Comparison of ENCODE assay signal across 8 mouse cellular contexts in genomic region chr14:25484049-25484448, GRCm38 (mm10). TPM values are rescaled to one million over a fixed set of nuclear protein-coding genes. Genes with fewer than 3 reads are reported as not detected.
DNase-seq lines count a peak whose midpoint lies in the region; ATAC-seq lines count a peak whose summit lies in the region.

No protein-coding gene starts in this region.

- H3K4me2 ChIP-seq in midbrain, embryonic 14.5 days (ENCODE audit: low read length) = no peak overlapping the region
- H3K4me2 ChIP-seq in midbrain, embryonic 11.5 days = no peak overlapping the region
- peak overlapping the region; percentile 71 for H3K4me2 ChIP-seq in liver, embryonic 12.5 days

- no peak for ATAC-seq in midbrain, embryonic 14.5 days (ENCODE audit: low FRiP score, low TSS enrichment)
- no peak for ATAC-seq in midbrain, embryonic 11.5 days (ENCODE audit: low FRiP score)
- no peak for ATAC-seq in liver, embryonic 12.5 days

- WGBS in midbrain, embryonic 14.5 days = 31% methylated on average over 5 of the region's 5 CpGs
- 50% methylated on average over 5 of the region's 5 CpGs for WGBS in midbrain, embryonic 11.5 days
- 37% methylated on average over 5 of the region's 5 CpGs for WGBS in liver, embryonic 12.5 days (ENCODE audit: insufficient replicate concordance)

- H3K27ac ChIP-seq in midbrain, embryonic 14.5 days (replicated peaks; ENCODE audit: low read depth, low read length) = 0 out of 2 replicates have a peak overlapping the region, but pooled peaks have one; percentile 14
- H3K27ac ChIP-seq in midbrain, embryonic 11.5 days (ENCODE audit: low read depth, low read length) = no peak overlapping the region
- H3K27ac ChIP-seq in liver, embryonic 12.5 days = peak overlapping the region; percentile 62

- H3K9ac ChIP-seq in midbrain, embryonic 14.5 days (replicated peaks; ENCODE audit: low read length) = no peak overlapping the region; the same call in 1 of the 2 replicates
- no peak overlapping the region for H3K9ac ChIP-seq in midbrain, embryonic 11.5 days (ENCODE audit: low read length)
- peak overlapping the region; percentile 33 for H3K9ac ChIP-seq in liver, embryonic 12.5 days

- H3K4me1 ChIP-seq in midbrain, embryonic 14.5 days (ENCODE audit: control insufficient read depth, insufficient read depth, low read length) = peaks cover 74% of the 10 kb centered on the region
- peaks cover 48% of the 10 kb centered on the region for H3K4me1 ChIP-seq in midbrain, embryonic 11.5 days (ENCODE audit: control insufficient read depth, insufficient read depth, low read length)
- peaks cover 100% of the 10 kb centered on the region for H3K4me1 ChIP-seq in liver, embryonic 12.5 days

- no peak overlapping the region for H3K4me3 ChIP-seq in midbrain, embryonic 14.5 days (replicated peaks; ENCODE audit: low read depth, low read length)
- no peak overlapping the region for H3K4me3 ChIP-seq in midbrain, embryonic 11.5 days (ENCODE audit: low read depth, low read length)
- H3K4me3 ChIP-seq in liver, embryonic 12.5 days = no peak overlapping the region

- H3K36me3 ChIP-seq in midbrain, embryonic 14.5 days (ENCODE audit: control insufficient read depth, insufficient read depth, low read length) = no peaks in the 10 kb centered on the region
- no peaks in the 10 kb centered on the region for H3K36me3 ChIP-seq in midbrain, embryonic 11.5 days (ENCODE audit: control insufficient read depth, insufficient read depth, low read length)
- H3K36me3 ChIP-seq in liver, embryonic 12.5 days = no peaks in the 10 kb centered on the region
- H3K36me3 ChIP-seq in splenic B cell, adult 2 months (ENCODE audit: control insufficient read depth, insufficient read depth, low read length, poor library complexity, severe bottlenecking) = no peaks in the 10 kb centered on the region

- H3K9me3 ChIP-seq in midbrain, embryonic 14.5 days (ENCODE audit: control insufficient read depth, low read length) = no peaks in the 10 kb centered on the region
- no peaks in the 10 kb centered on the region for H3K9me3 ChIP-seq in midbrain, embryonic 11.5 days (ENCODE audit: control insufficient read depth, low read length)
- H3K9me3 ChIP-seq in liver, embryonic 12.5 days (replicated peaks) = no peaks in the 10 kb centered on the region

- DNase-seq in adrenal gland, adult 8-10 months = peak; percentile 76
- DNase-seq in adrenal gland, postnatal 25 days = no peak
- DNase-seq in midbrain, embryonic 14.5 days = no peak
- no peak for DNase-seq in midbrain, embryonic 11.5 days (ENCODE audit: low spot score, missing footprints)
- peak; percentile 83 for DNase-seq in splenic B cell, adult 2 months (ENCODE audit: low read depth, low spot score)
- DNase-seq in thymus, postnatal 4 days = no peak
- DNase-seq in urinary bladder, postnatal 4 days (ENCODE audit: low spot score in 2 of 2) = no peak

- H3K27me3 ChIP-seq in midbrain, embryonic 14.5 days (ENCODE audit: control insufficient read depth, insufficient read depth, low read length) = no peaks in the 10 kb centered on the region
- no peaks in the 10 kb centered on the region for H3K27me3 ChIP-seq in midbrain, embryonic 11.5 days (ENCODE audit: control insufficient read depth, insufficient read depth, low read length)
- H3K27me3 ChIP-seq in liver, embryonic 12.5 days (replicated peaks) = no peaks in the 10 kb centered on the region
- no peaks in the 10 kb centered on the region for H3K27me3 ChIP-seq in splenic B cell, adult 2 months (ENCODE audit: control insufficient read depth, insufficient read depth, low read length, poor library complexity, severe bottlenecking)

RNA-seq across cellular contexts. Expression of gene Zmiz1, which starts 25.1 kb away (rescaled TPM):
- total RNA-seq in adrenal gland, adult 8-10 months (2022) = 100 to 1,000 TPM in 2 of 4 experiments, 10 to 100 TPM in 2; 90.3 to 192 (median 125) TPM
- total RNA-seq in adrenal gland, postnatal 25 days (2021) = 125 and 153 TPM in 2 replicates
- 73.1 and 91.0 TPM in 2 replicates for polyA plus RNA-seq in midbrain, embryonic 14.5 days (2014; fragmentation: Nextera tagmentation; extraction: Ambion mirVana)
- polyA plus RNA-seq in midbrain, embryonic 11.5 days (2014; fragmentation: Nextera tagmentation; extraction: Ambion mirVana) = 47.7 and 51.5 TPM in 2 replicates
- 9.1 and 10.2 TPM in 2 replicates for polyA plus RNA-seq in liver, embryonic 12.5 days (2016; fragmentation: Nextera tagmentation; extraction: Ambion mirVana)

Comparison
In these comparisons a context has a peak if more than half of its experiments do, and no peak if none do; other contexts are left out.
1. DNase-seq: peak in adrenal gland, adult 8-10 months (single experiment) and splenic B cell, adult 2 months (single experiment); none in adrenal gland, postnatal 25 days (single experiment), midbrain, embryonic 14.5 days (single experiment), midbrain, embryonic 11.5 days (single experiment), thymus, postnatal 4 days (single experiment) and urinary bladder, postnatal 4 days (0 of 2).